In the genomic region with DNA sequence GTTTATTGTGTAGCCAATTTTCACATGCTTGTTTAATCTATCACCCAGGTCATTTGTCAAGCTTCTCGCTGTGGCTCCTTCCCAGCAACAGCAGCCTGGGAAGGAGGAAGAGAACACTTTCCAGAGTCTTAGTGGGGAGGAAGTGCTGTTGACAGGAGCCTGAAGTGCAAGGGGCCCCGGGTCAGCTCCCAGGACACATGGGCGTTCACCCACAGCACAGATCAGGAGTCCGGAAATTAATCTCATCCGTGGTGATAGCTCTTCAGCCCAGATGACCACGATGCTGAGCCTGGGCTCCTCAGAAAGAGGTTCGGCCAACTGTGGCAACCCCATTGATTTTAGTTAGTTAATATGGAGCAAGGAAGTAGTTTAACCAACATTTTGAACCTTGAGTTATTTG, we compare ENCODE assay signal across 12 mouse cellular contexts.
"Had no signal": no experiment of that assay in that cellular context is flagged by ENCODE, and none has a peak within 500 bp of the region (broad histone marks: within the 10 kb centered on the region; RNA-seq: fewer than 3 reads in every experiment).

No protein-coding gene starts in this region.

- DNase-seq: left cerebral cortex, postnatal 4 days; midbrain, embryonic 14.5 days; right cerebral cortex, adult 18-20 months; right cerebral cortex, postnatal 25 days; thymus, postnatal 4 days had no signal

- H3K4me2 ChIP-seq: limb, embryonic 13.5 days; neural tube, embryonic 15.5 days had no signal

- H3K36me3 ChIP-seq: limb, embryonic 13.5 days; midbrain, embryonic 10.5 days; neural tube, embryonic 15.5 days had no signal

- H3K4me1 ChIP-seq: limb, embryonic 13.5 days; midbrain, embryonic 10.5 days; neural tube, embryonic 15.5 days had no signal

- H3K9ac ChIP-seq: limb, embryonic 13.5 days; liver, embryonic 14.5 days; neural tube, embryonic 15.5 days had no signal

- ATAC-seq: hindbrain, postnatal 0 days had no signal

- H3K27ac ChIP-seq: hindbrain, postnatal 0 days; limb, embryonic 13.5 days; liver, embryonic 14.5 days; midbrain, embryonic 10.5 days; neural tube, embryonic 15.5 days; stomach, postnatal 0 days had no signal

- H3K27me3 ChIP-seq: limb, embryonic 13.5 days; neural tube, embryonic 15.5 days had no signal

- H3K9me3 ChIP-seq: limb, embryonic 13.5 days; midbrain, embryonic 10.5 days; neural tube, embryonic 15.5 days had no signal

- H3K4me3 ChIP-seq: limb, embryonic 13.5 days; midbrain, embryonic 10.5 days; myocyte; neural tube, embryonic 15.5 days had no signal
